Mouse (Mus musculus) embryonic fibroblast, embryonic 13.5 days (primary cell): ENCODE measurements around the gene Tsks. TPM values are rescaled to one million over a fixed set of nuclear protein-coding genes. Genes with fewer than 3 reads are reported as not detected.

Source experiments
- H3K27ac ChIP-seq: 2 replicates; pipeline ENCODE4 v1.5.1; 2012; ENCODE audit warnings: low read length, control low read depth, inconsistent platforms; ENCODE audit not compliant: insufficient read depth
- H3K4me1 ChIP-seq: 2 replicates; pipeline ENCODE4 v1.6.1; 2011; ENCODE audit warnings: low read length; ENCODE audit not compliant: control insufficient read depth, insufficient read depth
- H3K4me3 ChIP-seq: 2 replicates; pipeline ENCODE4 v1.5.1; 2011; ENCODE audit warnings: mild to moderate bottlenecking, control low read depth, low read length; ENCODE audit not compliant: insufficient read depth
- CTCF ChIP-seq: IDR thresholded peaks from 2 replicates; pipeline ENCODE4 v1.5.1; 2011; ENCODE audit warnings: mild to moderate bottlenecking, control low read depth, low read length, moderate library complexity, borderline replicate concordance; ENCODE audit not compliant: insufficient read depth
- POLR2A ChIP-seq: IDR thresholded peaks from 2 replicates; pipeline ENCODE4 v1.6.1; 2011; ENCODE audit warnings: low read depth, mild to moderate bottlenecking, control low read depth, low read length, moderate library complexity
- polyA plus RNA-seq: library from polyadenylated mRNA; stranded (reverse); fragments of >200 nt; gene quantifications from 2 replicates; pipeline ENCODE4 v1.2.4, GENCODE M21; 2011; ENCODE audit warnings: low read depth; ENCODE audit not compliant: missing spikeins, insufficient read length

Tsks gene
- polyA plus RNA-seq, 1 experiment, result not detected

DNA sequence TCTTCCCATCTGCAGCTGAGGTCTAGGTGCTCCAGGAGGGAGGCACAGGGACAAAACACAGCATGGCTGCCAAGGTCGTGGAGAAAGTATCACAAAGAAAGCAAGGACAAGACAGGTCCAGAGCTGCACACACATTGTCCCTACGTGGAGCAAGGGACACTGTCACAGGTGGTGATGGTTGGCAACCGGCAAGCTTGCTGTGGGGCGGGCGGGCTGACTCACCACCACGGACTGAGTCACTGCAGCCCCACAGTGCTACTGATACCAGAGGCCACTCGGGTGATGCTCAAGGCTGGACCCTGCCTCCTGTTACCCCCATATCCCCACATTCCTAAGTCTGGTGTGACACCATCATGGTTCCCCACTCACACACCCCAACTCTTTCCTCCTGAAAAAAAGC, 59.4 kb downstream of the Tsks start:
- Histone ChIP-seq H3K27ac (no peak overlapping the region), H3K4me3 (no peak overlapping the region), H3K4me1 (peaks cover 3% of the 10 kb centered on the region; the same call in 1 of the 2 replicates)
- TF ChIP-seq CTCF (no peak), POLR2A (peak; percentile 37)

- TF ChIP-seq POLR2A (no peak), CTCF (no peak)
- Histone ChIP-seq H3K4me1 (peaks cover 3% of the 10 kb centered on the region; the same call in 1 of the 2 replicates), H3K4me3 (no peak overlapping the region), H3K27ac (no peak overlapping the region)
Observed at GRCm38 (mm10) chr7:45004546-45004945, 61.5 kb downstream of the Tsks start.

- Histone ChIP-seq H3K4me3 (no peak overlapping the region), H3K4me1 (no peaks in the 10 kb centered on the region; the same call in 1 of the 2 replicates), H3K27ac (no peak overlapping the region)
- TF ChIP-seq CTCF (no peak), POLR2A (no peak)
Observed at GRCm38 (mm10) chr7:45005321-45005992, 62.5 kb downstream of the Tsks start.

DNA sequence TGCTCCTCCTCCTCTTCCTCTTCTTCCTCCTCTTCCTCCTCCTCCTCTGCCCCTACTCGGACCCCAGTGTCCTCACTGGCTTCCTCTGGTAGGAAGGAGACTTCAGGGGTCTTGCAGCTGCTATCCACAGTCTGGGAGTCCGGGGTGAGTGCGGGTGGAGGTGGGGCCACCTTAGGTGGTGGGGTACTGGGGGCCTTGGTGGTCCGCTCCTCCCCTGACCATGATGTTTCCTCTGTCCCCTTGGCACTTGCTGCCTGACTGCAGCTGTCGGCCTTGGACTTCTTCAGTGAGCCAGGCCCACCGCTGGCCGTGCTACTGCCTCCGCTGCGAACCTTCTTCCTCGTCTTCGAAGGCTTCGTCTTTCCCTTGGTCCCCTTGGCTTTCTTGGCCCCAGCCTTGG, 63.5 kb downstream of the Tsks start:
- Histone ChIP-seq H3K27ac (no peak overlapping the region), H3K4me3 (no peak overlapping the region), H3K4me1 (no peaks in the 10 kb centered on the region; the same call in 1 of the 2 replicates)
- TF ChIP-seq POLR2A (no peak), CTCF (no peak)

DNA sequence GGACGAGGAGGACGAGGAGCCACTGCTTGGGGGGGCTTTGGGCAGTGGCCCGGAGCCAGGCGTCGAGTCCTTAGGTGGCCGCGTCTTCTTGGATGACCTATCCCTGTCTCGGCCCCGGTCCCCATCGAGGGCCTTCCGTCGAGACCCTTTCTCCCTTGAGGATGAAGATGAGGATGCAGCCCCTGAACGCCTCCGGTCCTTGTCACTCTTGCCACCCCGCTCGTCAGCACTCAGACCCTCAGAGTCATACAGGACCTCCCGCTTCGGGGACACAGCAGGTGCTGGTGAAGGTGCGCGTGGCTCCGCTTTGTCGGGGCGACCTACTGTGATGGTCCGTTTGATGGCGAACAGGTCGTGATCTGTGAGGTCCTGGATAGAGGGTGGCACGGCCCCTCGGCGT, 64.1 kb downstream of the Tsks start:
- Histone ChIP-seq H3K4me1 (no peaks in the 10 kb centered on the region; the same call in 1 of the 2 replicates), H3K4me3 (no peak overlapping the region), H3K27ac (no peak overlapping the region)
- TF ChIP-seq CTCF (no peak), POLR2A (no peak)

Other genes with a start within 250 kb of the Tsks start
- not detected in 2 replicates for gene Izumo2, start 234.5 kb upstream of the Tsks start, polyA plus RNA-seq
- gene Vrk3, start 194.8 kb upstream of the Tsks start, polyA plus RNA-seq, result 26.3 and 27.4 TPM in 2 replicates
- 0.12 and 0.53 TPM in 2 replicates for gene Zfp473, start 192.2 kb upstream of the Tsks start, polyA plus RNA-seq
- 41.1 and 41.2 TPM in 2 replicates for gene Nup62, start 127.1 kb upstream of the Tsks start, polyA plus RNA-seq
- 2.1 and 2.3 TPM in 2 replicates for gene Il4i1, start 126.8 kb upstream of the Tsks start, polyA plus RNA-seq
- gene Atf5, start 126.5 kb upstream of the Tsks start, polyA plus RNA-seq, result 342 and 471 TPM in 2 replicates
- gene Akt1s1, start 94.2 kb upstream of the Tsks start, polyA plus RNA-seq, result 80.0 and 84.2 TPM in 2 replicates
- gene Tbc1d17, start 94.1 kb upstream of the Tsks start, polyA plus RNA-seq, result 26.9 and 33.8 TPM in 2 replicates
- 24.7 and 30.6 TPM in 2 replicates for gene Pnkp, start 86.1 kb upstream of the Tsks start, polyA plus RNA-seq
- gene Ptov1, start 73.4 kb upstream of the Tsks start, polyA plus RNA-seq, result 144 and 160 TPM in 2 replicates
- 33.4 and 42.8 TPM in 2 replicates for gene Med25, start 50.5 kb upstream of the Tsks start, polyA plus RNA-seq
- gene Fuz, start 47.1 kb upstream of the Tsks start, polyA plus RNA-seq, result 11.1 and 11.5 TPM in 2 replicates
- 129 and 132 TPM in 2 replicates for gene Ap2a1, start 13.7 kb upstream of the Tsks start, polyA plus RNA-seq
- gene Cpt1c, start 31.6 kb downstream of the Tsks start, polyA plus RNA-seq, result 68.9 and 82.5 TPM in 2 replicates
- gene Prmt1, start 43.4 kb downstream of the Tsks start, polyA plus RNA-seq, result 403 and 439 TPM in 2 replicates
- 62.2 and 75.1 TPM in 2 replicates for gene Irf3, start 54.4 kb downstream of the Tsks start, polyA plus RNA-seq
- gene Bcl2l12, start 55.5 kb downstream of the Tsks start, polyA plus RNA-seq, result 31.8 and 37.1 TPM in 2 replicates
- 75.4 and 79.8 TPM in 2 replicates for gene Scaf1, start 73.2 kb downstream of the Tsks start, polyA plus RNA-seq
- 83.0 and 116 TPM in 2 replicates for gene Rras, start 74.8 kb downstream of the Tsks start, polyA plus RNA-seq
- gene Prr12, start 109.7 kb downstream of the Tsks start, polyA plus RNA-seq, result 15.4 and 16.9 TPM in 2 replicates
- gene Nosip, start 119.2 kb downstream of the Tsks start, polyA plus RNA-seq, result 33.0 and 38.0 TPM in 2 replicates
- 15.1 and 17.5 TPM in 2 replicates for gene Prrg2, start 119.5 kb downstream of the Tsks start, polyA plus RNA-seq
- gene Rcn3, start 149.0 kb downstream of the Tsks start, polyA plus RNA-seq, result 439 and 601 TPM in 2 replicates
- gene Fcgrt, start 160.6 kb downstream of the Tsks start, polyA plus RNA-seq, result 41.5 and 64.3 TPM in 2 replicates
- gene Rps11, start 181.2 kb downstream of the Tsks start, polyA plus RNA-seq, result 1,929 and 1,977 TPM in 2 replicates
- gene Rpl13a, start 185.6 kb downstream of the Tsks start, polyA plus RNA-seq, result 3,288 and 3,370 TPM in 2 replicates
- gene Gm45713, start 193.0 kb downstream of the Tsks start, polyA plus RNA-seq, result 1.8 TPM in 2 replicates
- gene Flt3l, start 193.2 kb downstream of the Tsks start, polyA plus RNA-seq, result 9.4 and 17.1 TPM in 2 replicates
- gene Pih1d1, start 211.1 kb downstream of the Tsks start, polyA plus RNA-seq, result 45.6 and 56.2 TPM in 2 replicates
- 24.9 and 25.0 TPM in 2 replicates for gene Aldh16a1, start 211.4 kb downstream of the Tsks start, polyA plus RNA-seq
- gene Slc17a7, start 220.7 kb downstream of the Tsks start, polyA plus RNA-seq, result 0.28 and 0.58 TPM in 2 replicates
- not detected in 2 replicates for gene Gfy, start 236.4 kb downstream of the Tsks start, polyA plus RNA-seq
- gene Pth2, start 237.8 kb downstream of the Tsks start, polyA plus RNA-seq, result not detected in 2 replicates